Mouse (Mus musculus): ENCODE data around the gene Trpc5.

The Trpc5 gene

GRCm38 (mm10) chrX:144335332-144336015, 352.5 kb downstream of the Trpc5 start:
- DNase-seq: no peak
